Mouse (Mus musculus) thymus, adult 2 months (tissue): ENCODE data around the gene Pepd.

Experiments used
- CTCF ChIP-seq: fragments of 200-500 bp; IDR thresholded peaks from 2 replicates; pipeline ENCODE4 v1.5.1; 2012; ENCODE audit warnings: mild to moderate bottlenecking, control low read depth, low read length, moderate library complexity, borderline replicate concordance; ENCODE audit not compliant: control insufficient read depth, poor library complexity, insufficient read depth; ENCODE audit errors: extremely low read depth
- POLR2A ChIP-seq: fragments of 200-500 bp; IDR thresholded peaks from 2 replicates; pipeline ENCODE4 v1.6.1; 2012; ENCODE audit warnings: mild to moderate bottlenecking, low read length, control low read depth, moderate library complexity; ENCODE audit not compliant: control insufficient read depth, poor library complexity, insufficient read depth; ENCODE audit errors: extremely low read depth

GRCm38 (mm10) chr7:34910096-34911066 is 1.8 kb upstream of the Pepd start:
- TF ChIP-seq CTCF (no peak), POLR2A (no peak)
